Mouse (Mus musculus) megakaryocyte, embryonic 14.5 days (primary cell): Measurements from ENCODE around the gene Unc93b1.

Source experiments
- FLI1 ChIP-seq: IDR thresholded peaks from 2 replicates; pipeline ENCODE4 v1.6.1; 2012; ENCODE audit warnings: low read length, inconsistent platforms, mixed read lengths
- GATA1 ChIP-seq: IDR thresholded peaks from 3 replicates; pipeline ENCODE4 v1.6.1; 2012; ENCODE audit warnings: mixed read lengths, low read length, inconsistent platforms, borderline replicate concordance

DNA sequence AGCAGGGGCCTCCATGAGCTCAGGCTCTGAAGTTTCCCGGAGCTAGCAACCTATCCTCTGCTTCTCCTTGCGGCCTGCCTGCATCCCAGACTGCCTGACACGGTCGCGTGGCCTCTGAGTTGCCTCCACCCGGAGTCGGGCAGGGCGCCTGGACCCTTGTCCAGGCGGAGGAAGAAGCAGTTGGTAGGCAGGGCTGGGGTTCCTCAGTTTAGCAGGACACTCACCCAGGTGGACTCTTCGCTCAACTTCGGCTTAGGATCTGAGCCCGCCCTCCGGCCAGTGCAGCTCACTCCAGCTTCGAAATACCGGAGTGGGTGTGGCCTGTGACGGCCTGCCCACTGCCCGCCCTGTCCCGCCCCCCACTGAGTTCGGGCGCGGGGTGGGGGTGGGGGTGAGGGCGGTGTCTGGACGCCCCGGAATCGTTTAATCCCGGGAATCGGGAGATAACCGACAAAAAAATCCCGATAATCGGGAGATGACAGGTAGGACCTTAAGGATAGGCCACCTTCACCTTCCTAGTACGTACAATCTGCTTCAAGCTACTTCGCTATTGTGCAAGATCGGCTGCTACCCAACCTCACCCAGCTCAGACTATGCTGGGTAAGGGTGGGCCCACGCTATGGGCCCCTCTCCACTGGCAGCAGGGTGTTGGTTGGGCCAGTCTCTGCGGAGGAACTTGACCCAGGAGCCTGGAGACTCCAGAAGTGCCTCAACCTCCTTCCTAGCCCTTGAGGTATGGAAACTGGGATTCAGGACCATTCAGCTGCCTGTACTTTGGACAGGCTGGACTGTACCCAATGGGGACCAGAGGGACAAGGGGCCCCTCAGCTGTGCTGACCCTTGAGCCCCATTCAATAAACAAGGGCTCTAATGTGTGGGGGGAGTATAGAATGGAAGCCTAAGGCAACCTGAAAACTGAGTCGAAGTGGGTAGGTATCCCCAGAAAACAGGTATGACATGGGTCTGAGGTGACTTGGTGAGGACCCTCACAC is 27.9 kb upstream of the Unc93b1 start, which contains the start of gene Tcirg1:
- TF ChIP-seq FLI1: no peak
- TF ChIP-seq GATA1: no peak
